Mouse (Mus musculus) CH12.LX (cell line): ENCODE data around the gene Man1a2.

Source experiments
- CTCF ChIP-seq, 2 experiments: IDR thresholded peaks in 1 of 2; conservative IDR thresholded peaks in 1 of 2; 2 replicates each; pipeline ENCODE4 v1.5.1; 2011 to 2012; ENCODE audit warnings: low read depth in 2 of 2, low read length in 2 of 2, improper control_type of control experiment in 1 of 2, inconsistent platforms in 1 of 2, mild to moderate bottlenecking in 1 of 2, moderate library complexity in 1 of 2
- ELF1 ChIP-seq: IDR thresholded peaks from 2 replicates; pipeline ENCODE4 v1.6.1; 2014; ENCODE audit warnings: low read depth, mild to moderate bottlenecking, inconsistent platforms, low read length, improper control_type of control experiment
- EP300 ChIP-seq: IDR thresholded peaks from 2 replicates; pipeline ENCODE4 v1.6.1; 2011; ENCODE audit warnings: low read length, improper control_type of control experiment
- MAFK ChIP-seq: IDR thresholded peaks from 2 replicates; pipeline ENCODE4 v1.6.1; 2011; ENCODE audit warnings: low read length, improper control_type of control experiment; ENCODE audit not compliant: insufficient replicate concordance
- POLR2A ChIP-seq: IDR thresholded peaks from 2 replicates; pipeline ENCODE4 v1.6.1; 2011; ENCODE audit warnings: low read depth, mild to moderate bottlenecking, improper control_type of control experiment, low read length
- POLR2AphosphoS2 ChIP-seq: IDR thresholded peaks from 2 replicates; pipeline ENCODE4 v1.6.1; 2011; ENCODE audit warnings: low read depth, low read length, improper control_type of control experiment
- TBP ChIP-seq: conservative IDR thresholded peaks from 2 replicates; pipeline ENCODE4 v1.6.1; 2011; ENCODE audit warnings: low read depth, low read length, improper control_type of control experiment
- TCF12 ChIP-seq: IDR thresholded peaks from 2 replicates; pipeline ENCODE4 v1.6.1; 2014; ENCODE audit warnings: low read depth, mild to moderate bottlenecking, inconsistent platforms, low read length, improper control_type of control experiment
- USF1 ChIP-seq: IDR thresholded peaks from 2 replicates; pipeline ENCODE4 v1.6.1; 2014; ENCODE audit warnings: low read depth, mild to moderate bottlenecking, inconsistent platforms, low read length, improper control_type of control experiment
- ZC3H11A ChIP-seq: IDR thresholded peaks from 2 replicates; pipeline ENCODE4 v1.6.1; 2012; ENCODE audit warnings: low read depth, mild to moderate bottlenecking, inconsistent platforms, low read length, improper control_type of control experiment
- ZNF384 ChIP-seq: IDR thresholded peaks from 2 replicates; pipeline ENCODE4 v1.6.1; 2012; ENCODE audit warnings: low read depth, low read length, improper control_type of control experiment, inconsistent platforms

GRCm38 (mm10) chr3:100716241-100716640, 30.9 kb upstream of the Man1a2 start:
- no peak for TF ChIP-seq ELF1
- no peak for TF ChIP-seq CTCF (conservative IDR thresholded peaks at IDR 0.05 in 1 of 2, IDR thresholded peaks at IDR 0.05 in 1 of 2; ENCODE audit: low read depth in 2 of 2, low read length in 2 of 2)
- no peak for TF ChIP-seq USF1
- no peak for TF ChIP-seq ZNF384
- TF ChIP-seq TBP: no peak
- TF ChIP-seq POLR2AphosphoS2: no peak
- TF ChIP-seq TCF12: no peak
- no peak for TF ChIP-seq MAFK
- TF ChIP-seq ZC3H11A: no peak
- TF ChIP-seq EP300: no peak
- no peak for TF ChIP-seq POLR2A
